Mouse (Mus musculus) cerebellum, adult 9-10 months (tissue): Measurements from ENCODE around the gene Psmb8.
A peak's percentile ranks its signal among the peaks of the same experiment; 100 is the strongest.
"Not testable (repeated sequence)": the region's sequence is repeated elsewhere in the genome, so short reads cannot be mapped to it uniquely, and the experiment has no call there.

ENCODE experiments used
- DNase-seq: peaks from one replicate; pipeline ENCODE4 v3.0.0; 2022

Psmb8 gene

GRCm38 (mm10) chr17:34215176-34215575 is 17.7 kb downstream of the Psmb8 start:
- DNase-seq = no peak

- DNase-seq = no peak
These were observed 19.9 kb downstream of the Psmb8 start for GRCm38 (mm10) chr17:34217216-34217928.

GRCm38 (mm10) chr17:34217986-34218385 is 20.5 kb downstream of the Psmb8 start:
- DNase-seq = no peak

- DNase-seq = no peak
These were observed 21.2 kb downstream of the Psmb8 start for GRCm38 (mm10) chr17:34218675-34219074.

- not testable (repeated sequence) for DNase-seq
These were observed 21.6 kb downstream of the Psmb8 start for GRCm38 (mm10) chr17:34219096-34219495.

GRCm38 (mm10) chr17:34219801-34220200 is 22.3 kb downstream of the Psmb8 start:
- DNase-seq = peak; percentile 68

GRCm38 (mm10) chr17:34220401-34220800 is 22.9 kb downstream of the Psmb8 start:
- DNase-seq = not testable (repeated sequence)

GRCm38 (mm10) chr17:34224816-34225215 is 27.3 kb downstream of the Psmb8 start:
- DNase-seq = no peak

GRCm38 (mm10) chr17:34225426-34225825 is 27.9 kb downstream of the Psmb8 start:
- no peak for DNase-seq

GRCm38 (mm10) chr17:34225911-34226310 is 28.4 kb downstream of the Psmb8 start:
- not testable (repeated sequence) for DNase-seq

GRCm38 (mm10) chr17:34230971-34231370 is 33.5 kb downstream of the Psmb8 start:
- peak; percentile 6 for DNase-seq

- DNase-seq = not testable (repeated sequence)
These were observed 34.5 kb downstream of the Psmb8 start for GRCm38 (mm10) chr17:34232021-34232420.

GRCm38 (mm10) chr17:34234926-34235325 is 37.4 kb downstream of the Psmb8 start:
- peak; percentile 49 for DNase-seq

- no peak for DNase-seq
These were observed 39.2 kb downstream of the Psmb8 start for GRCm38 (mm10) chr17:34236691-34237090.

- no peak for DNase-seq
These were observed 40.2 kb downstream of the Psmb8 start for GRCm38 (mm10) chr17:34237741-34238140.

- DNase-seq = no peak
These were observed 41.2 kb downstream of the Psmb8 start, which contains the start of gene H2-Ob for GRCm38 (mm10) chr17:34238706-34239105. H2-Ob (plus strand) TSS chr17:34238903.

- no peak for DNase-seq
These were observed 42.1 kb downstream of the Psmb8 start for GRCm38 (mm10) chr17:34239601-34240041.

- DNase-seq = no peak
These were observed 42.8 kb downstream of the Psmb8 start for GRCm38 (mm10) chr17:34240366-34240765.

GRCm38 (mm10) chr17:34240916-34241315 is 43.4 kb downstream of the Psmb8 start:
- DNase-seq = no peak

GRCm38 (mm10) chr17:34244656-34245055 is 47.1 kb downstream of the Psmb8 start:
- no peak for DNase-seq

- no peak for DNase-seq
These were observed 49.5 kb downstream of the Psmb8 start for GRCm38 (mm10) chr17:34247047-34247446.

GRCm38 (mm10) chr17:34248764-34249163 is 51.2 kb downstream of the Psmb8 start:
- DNase-seq = no peak

GRCm38 (mm10) chr17:34249361-34249760 is 51.8 kb downstream of the Psmb8 start:
- DNase-seq = no peak

GRCm38 (mm10) chr17:34249878-34250277 is 52.4 kb downstream of the Psmb8 start:
- DNase-seq = peak; percentile 46
